Mouse (Mus musculus): ENCODE measurements around the gene Klhl29.

GRCm38 (mm10) chr12:5397423-5397822 lies 21.9 kb upstream of the Klhl29 start:
- no peak for TF ChIP-seq POLR2A (IDR thresholded peaks at IDR 0.05; ENCODE audit: borderline replicate concordance, extremely low read depth, insufficient read depth, insufficient read length, poor library complexity, severe bottlenecking)
- no peak for TF ChIP-seq CTCF (IDR thresholded peaks at IDR 0.05; ENCODE audit: borderline replicate concordance, extremely low read depth, insufficient read depth, insufficient read length)

Data from brain, embryonic 14.5 days (tissue).